Mouse (Mus musculus) cerebellum, adult 11 months (tissue): Measurements from ENCODE around the gene Zfp174.
A peak's percentile ranks its signal among the peaks of the same experiment; 100 is the strongest.

Source experiments
- DNase-seq: peaks from one replicate; pipeline ENCODE4 v3.0.0; 2022

The Zfp174 gene

DNA sequence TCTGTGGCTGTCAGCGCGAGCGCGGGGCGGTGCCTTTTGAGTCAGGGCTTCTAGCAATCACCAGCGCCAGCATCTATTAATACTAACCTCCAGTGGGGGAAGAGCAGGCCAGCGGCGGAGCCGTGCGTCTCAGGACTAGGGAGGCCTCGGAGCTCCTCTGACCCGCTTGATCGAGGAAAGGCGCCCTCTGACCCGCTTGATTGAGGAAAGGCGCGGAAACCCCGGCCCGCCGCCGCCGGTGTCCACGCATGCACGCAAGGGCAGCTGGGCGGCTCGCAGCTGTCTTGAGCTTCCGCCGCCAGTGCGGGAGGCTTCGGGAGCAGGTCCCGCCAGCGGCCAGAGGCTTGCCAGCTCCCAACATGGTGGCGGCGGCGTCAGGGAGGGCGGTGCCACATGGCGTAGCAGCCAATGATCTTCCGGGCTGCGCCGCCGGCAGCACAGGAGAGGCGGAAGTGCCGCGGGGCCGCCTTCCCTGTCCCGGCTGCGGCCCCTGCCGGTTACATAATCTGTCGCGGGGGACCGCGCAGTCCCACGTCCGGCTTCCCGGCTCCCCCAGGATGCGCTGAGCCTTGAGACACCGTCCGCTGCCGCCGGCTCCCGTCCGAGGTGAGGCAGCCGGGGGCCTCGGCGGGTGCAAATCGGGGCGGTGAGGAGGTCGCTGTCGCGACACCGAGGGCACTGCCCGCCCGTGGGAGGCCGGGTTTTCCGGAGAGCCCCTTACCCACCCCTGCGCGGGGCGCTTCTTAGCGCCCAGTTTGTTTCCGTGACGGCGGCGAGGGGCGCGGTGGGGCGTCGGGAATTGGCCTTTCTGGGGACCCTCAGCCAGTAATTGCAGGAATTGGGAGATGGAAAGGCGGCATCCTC lies 37.4 kb downstream of the Zfp174 start, which contains the start of the genes Zfp597 and Gm20695:
Gene Zfp597, minus strand, starts transcription at position 361 of the 864 bp plus-strand sequence.
Gene Gm20695, plus strand, starts transcription at position 448 of the 864 bp plus-strand sequence.
- DNase-seq, result peak; percentile 93

DNA sequence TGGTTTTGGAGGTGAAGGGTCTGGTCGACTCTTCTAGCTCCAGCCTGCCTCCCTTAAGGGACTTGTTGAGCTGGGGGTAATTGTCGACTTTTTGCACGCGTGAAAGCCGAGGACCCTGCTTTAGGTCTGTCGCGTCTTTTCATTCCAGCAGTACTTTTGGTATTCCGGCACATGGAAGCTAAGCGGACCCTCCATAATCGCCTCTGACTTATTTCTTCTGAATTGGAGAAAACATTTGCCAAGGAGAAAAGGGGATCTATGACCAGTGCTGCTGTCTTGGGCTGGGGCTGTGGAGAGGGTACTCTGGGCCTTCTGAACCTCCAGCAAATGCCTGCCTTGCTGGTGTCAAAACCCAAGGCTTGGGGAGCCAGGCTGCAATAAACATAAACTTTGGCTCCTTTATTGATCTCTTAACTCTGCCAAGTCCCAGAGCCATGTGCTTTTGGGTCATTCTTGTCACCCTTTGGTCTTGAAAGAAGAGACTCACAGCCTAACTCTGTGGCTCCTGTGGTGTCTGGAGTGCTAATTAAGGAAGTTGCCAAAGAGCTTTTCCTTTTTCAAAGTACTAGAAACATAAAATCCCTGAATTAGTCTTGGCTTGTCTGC lies 38.1 kb downstream of the Zfp174 start:
- DNase-seq, result no peak

DNA sequence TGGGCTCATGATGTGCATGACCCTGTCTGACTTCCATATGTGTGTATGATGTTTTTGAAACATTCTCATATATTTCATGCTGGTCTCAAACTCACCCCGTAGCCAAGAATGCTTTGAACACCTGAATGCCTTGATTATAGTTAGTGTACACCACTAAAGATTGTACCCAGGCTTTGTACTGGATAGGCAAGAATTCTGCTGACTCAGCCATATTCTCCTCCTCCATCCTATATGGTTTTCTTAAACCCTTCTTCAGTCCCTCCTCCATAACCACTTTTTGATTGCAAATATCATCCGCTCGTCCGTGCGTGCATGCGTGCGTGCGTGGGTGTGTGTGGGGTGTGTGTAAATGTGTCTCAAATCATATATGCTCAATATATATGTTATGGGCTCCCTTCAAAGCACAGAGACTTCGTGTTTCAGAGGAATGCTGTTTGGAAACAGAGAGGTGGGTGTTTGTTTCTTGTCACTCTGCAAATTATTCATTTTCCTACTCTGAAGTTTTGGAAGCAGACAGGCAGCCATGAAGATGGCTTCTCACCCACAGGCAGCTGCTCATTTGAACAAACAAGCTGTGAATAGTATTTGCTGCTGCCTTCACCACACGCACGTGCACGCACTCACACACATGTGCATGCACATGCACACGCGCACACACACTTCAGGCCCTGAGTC lies 44.7 kb downstream of the Zfp174 start:
- DNase-seq, result no peak

DNA sequence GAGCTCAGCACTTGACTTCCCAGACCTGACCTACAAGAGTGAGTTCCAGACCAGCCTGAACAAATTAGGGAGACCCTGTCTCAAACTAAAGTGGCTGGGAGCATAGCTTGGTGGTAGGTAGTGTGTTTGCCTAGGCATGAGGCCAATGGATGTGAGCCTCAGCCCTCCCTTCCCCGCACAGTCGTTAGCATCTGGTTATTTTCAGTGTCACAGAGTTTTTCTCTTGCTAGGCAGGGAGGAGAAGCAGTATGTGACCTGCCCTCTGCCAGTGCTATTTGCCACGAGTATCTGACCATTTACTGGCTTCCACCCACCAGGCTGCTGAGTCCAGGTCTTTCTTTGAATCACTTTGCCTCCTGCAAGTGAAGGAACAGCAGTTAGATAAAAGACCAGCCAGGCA lies 46.7 kb downstream of the Zfp174 start:
- DNase-seq, result no peak

DNA sequence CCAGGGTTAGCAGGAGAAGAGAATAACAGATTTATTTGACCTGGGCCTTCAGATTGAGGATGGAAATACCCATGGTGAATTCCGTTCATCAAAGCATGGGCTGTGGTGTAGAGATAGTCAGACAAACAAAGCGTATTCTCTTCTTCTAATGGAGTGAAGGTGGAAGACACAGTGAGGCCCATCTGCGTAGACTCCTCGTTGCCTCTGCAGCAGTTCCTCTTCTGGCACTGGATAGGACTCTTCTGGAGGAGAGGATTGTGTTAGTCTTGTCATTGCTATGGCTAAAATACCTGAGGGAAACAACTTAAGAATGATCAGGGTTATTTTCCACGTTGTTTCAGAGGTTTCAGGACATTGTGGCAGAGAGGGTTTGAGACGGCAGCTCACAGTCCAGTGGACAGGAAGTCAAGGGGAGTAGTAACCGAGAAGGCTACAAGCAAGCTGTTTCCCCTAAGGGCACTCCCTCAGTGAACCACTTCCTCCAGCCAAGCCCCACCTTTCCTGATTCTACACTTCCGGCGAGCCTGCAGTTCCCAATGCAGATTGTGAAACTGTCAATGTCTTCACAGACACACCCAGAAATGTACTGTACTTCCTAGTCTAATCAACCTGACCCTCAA lies 48.2 kb downstream of the Zfp174 start:
- DNase-seq, result no peak

DNA sequence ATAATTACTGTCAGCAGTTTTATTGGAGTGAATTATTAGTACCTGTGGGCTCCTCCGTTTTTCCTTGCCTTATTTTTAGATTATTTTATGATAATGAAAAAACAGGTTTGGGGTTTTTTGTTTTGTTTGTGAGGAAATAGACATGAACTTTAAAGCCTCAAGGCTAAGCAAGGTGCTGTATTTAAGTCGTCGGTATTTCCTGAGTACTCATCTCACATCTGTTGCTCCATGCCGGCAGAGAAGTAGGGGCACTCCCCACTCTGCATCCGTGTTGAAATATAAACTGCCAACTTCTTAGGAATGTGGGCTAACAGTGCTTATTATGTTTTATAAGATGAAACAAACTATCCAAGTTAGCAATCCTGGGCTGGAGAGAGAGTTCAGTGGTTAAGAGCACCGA lies 49.0 kb downstream of the Zfp174 start:
- no peak for DNase-seq

DNA sequence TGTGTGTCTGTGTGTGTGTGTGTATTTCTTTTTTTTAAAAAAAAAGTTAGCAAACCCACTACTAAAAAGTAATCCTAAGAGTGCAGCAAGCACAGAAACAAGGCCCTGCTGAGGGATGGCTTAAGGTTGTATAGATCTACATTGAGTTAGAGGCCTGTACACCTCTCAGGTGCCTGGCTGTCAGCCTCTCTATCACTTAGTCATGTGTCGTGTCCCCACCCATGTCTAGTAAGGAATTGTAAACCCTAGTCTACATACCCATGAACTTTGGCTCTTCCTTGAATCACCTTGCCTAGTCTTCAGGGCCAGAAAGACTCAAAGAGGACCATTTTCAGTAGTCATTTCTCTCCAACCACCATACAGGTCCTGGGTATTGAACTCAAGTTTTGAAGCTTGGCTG lies 49.5 kb downstream of the Zfp174 start:
- DNase-seq, result no peak

DNA sequence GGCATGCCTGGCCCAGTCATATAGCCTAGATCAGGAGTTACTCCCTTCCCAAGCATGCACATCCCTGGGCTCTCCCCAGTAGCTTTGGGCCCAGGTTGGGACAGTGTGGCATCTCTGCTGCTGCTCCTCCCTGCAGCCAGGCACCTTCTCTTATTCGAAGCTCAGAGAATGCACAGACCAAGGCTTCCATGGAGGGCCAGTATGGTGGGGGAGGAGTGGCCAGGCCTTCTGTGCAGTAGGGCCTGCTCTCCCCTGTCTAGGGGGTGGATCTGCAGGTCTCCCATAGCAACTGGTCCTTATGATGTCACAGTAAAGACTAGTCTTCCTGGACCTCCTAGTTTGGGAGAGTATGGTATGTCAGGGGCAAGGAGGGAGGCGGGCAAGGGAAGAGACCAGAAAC lies 60.4 kb downstream of the Zfp174 start:
- DNase-seq, result no peak
